Mouse (Mus musculus) myocyte (in vitro differentiated cells): ENCODE results near the gene Etv6. TPM values are rescaled to one million over a fixed set of nuclear protein-coding genes. Genes with fewer than 3 reads are reported as not detected.

Experiments
- H3K27me3 ChIP-seq: one replicate; pipeline ENCODE4 v1.6.1; 2011; ENCODE audit not compliant: control insufficient read depth, insufficient read depth, insufficient read length
- H3K36me3 ChIP-seq: one replicate; pipeline ENCODE4 v1.6.1; 2011; ENCODE audit not compliant: control insufficient read depth, insufficient read depth
- H3K4me2 ChIP-seq: one replicate; pipeline ENCODE4 v1.6.1; 2011; ENCODE audit warnings: low read depth, control low read depth
- H3K4me3 ChIP-seq: one replicate; pipeline ENCODE4 v1.5.1; 2011; ENCODE audit warnings: mild to moderate bottlenecking, control low read depth, moderate library complexity
- H3K79me2 ChIP-seq: one replicate; pipeline ENCODE4 v1.6.1; 2011; ENCODE audit not compliant: control insufficient read depth, insufficient read depth
- H3ac ChIP-seq: one replicate; pipeline ENCODE4 v1.6.1; 2011; ENCODE audit not compliant: control insufficient read depth, insufficient read length
- CEBPB ChIP-seq: IDR thresholded peaks from 2 replicates; pipeline ENCODE4 v1.6.1; 2011; ENCODE audit warnings: mild to moderate bottlenecking, moderate library complexity; ENCODE audit not compliant: poor library complexity, insufficient read depth, severe bottlenecking
- E2F4 ChIP-seq: IDR thresholded peaks from one replicate; pipeline ENCODE4 v1.6.1; 2011; ENCODE audit warnings: mild to moderate bottlenecking, control low read depth, moderate library complexity; ENCODE audit not compliant: insufficient read depth
- MAX ChIP-seq: IDR thresholded peaks from one replicate; pipeline ENCODE4 v1.6.1; 2011; ENCODE audit warnings: low read depth, mild to moderate bottlenecking, control low read depth
- MYOD1 ChIP-seq, 3 experiments: IDR thresholded peaks; one replicate each; pipeline ENCODE4 v1.6.1; 2011; ENCODE audit warnings: control low read depth in 2 of 3, low read depth in 2 of 3, mild to moderate bottlenecking in 2 of 3, moderate library complexity in 1 of 3; ENCODE audit not compliant: insufficient read length in 2 of 3, control insufficient read depth in 1 of 3
- MYOG ChIP-seq, 3 experiments: IDR thresholded peaks; one replicate each; pipeline ENCODE4 v1.6.1; 2011; ENCODE audit warnings: control low read depth in 2 of 3, low read depth in 2 of 3, mild to moderate bottlenecking in 2 of 3; ENCODE audit not compliant: insufficient read length in 2 of 3, control insufficient read depth in 1 of 3, insufficient read depth in 1 of 3
- POLR2A ChIP-seq: IDR thresholded peaks from one replicate; pipeline ENCODE4 v1.6.1; 2011; ENCODE audit warnings: low read depth, mild to moderate bottlenecking, control low read depth, moderate library complexity; ENCODE audit not compliant: insufficient read length
- POLR2AphosphoS2 ChIP-seq: IDR thresholded peaks from one replicate; pipeline ENCODE4 v1.6.1; 2011; ENCODE audit warnings: low read depth, control low read depth; ENCODE audit not compliant: insufficient read length
- REST ChIP-seq: IDR thresholded peaks from one replicate; pipeline ENCODE4 v1.6.1; 2011; ENCODE audit warnings: mild to moderate bottlenecking, control low read depth, moderate library complexity; ENCODE audit not compliant: insufficient read depth, insufficient read length
- SRF ChIP-seq: IDR thresholded peaks from one replicate; pipeline ENCODE4 v1.6.1; 2011; ENCODE audit warnings: low read depth; ENCODE audit not compliant: control insufficient read depth, insufficient read length
- TCF12 ChIP-seq: IDR thresholded peaks from one replicate; pipeline ENCODE4 v1.6.1; 2011; ENCODE audit warnings: mild to moderate bottlenecking, control low read depth; ENCODE audit not compliant: poor library complexity, insufficient read depth, severe bottlenecking
- TCF3 ChIP-seq: IDR thresholded peaks from one replicate; pipeline ENCODE4 v1.6.1; 2011; ENCODE audit warnings: low read depth, control low read depth; ENCODE audit not compliant: insufficient read length
- USF1 ChIP-seq: IDR thresholded peaks from one replicate; pipeline ENCODE4 v1.6.1; 2011; ENCODE audit warnings: low read depth, mild to moderate bottlenecking, control low read depth, moderate library complexity
- polyA plus RNA-seq: library from polyadenylated mRNA; unstranded; fragments of >200 nt; fragmentation: generic; extraction: Trizol; gene quantifications from one replicate; pipeline ENCODE4 v1.2.1, GENCODE M21; 2012; ENCODE audit warnings: missing spikeins

Etv6 gene
- polyA plus RNA-seq, 1 experiment, result 6.8 TPM

- H3K79me2 ChIP-seq, result peaks cover 7% of the 10 kb centered on the region
- H3K4me3 ChIP-seq, result no peak overlapping the region
- H3K4me2 ChIP-seq, result no peak overlapping the region
- H3ac ChIP-seq, result no peak overlapping the region
- no peaks in the 10 kb centered on the region for H3K36me3 ChIP-seq
- TF ChIP-seq POLR2A (no peak), USF1 (no peak), SRF (no peak), E2F4 (no peak), TCF3 (no peak), CEBPB (no peak), MAX (no peak), POLR2AphosphoS2 (no peak), MYOD1 (IDR thresholded peaks at IDR 0.05; ENCODE audit: control insufficient read depth in 1 of 3, insufficient read length in 2 of 3, low read depth in 2 of 3) (no peak), REST (no peak), TCF12 (no peak), MYOG (IDR thresholded peaks at IDR 0.05; ENCODE audit: control insufficient read depth in 1 of 3, insufficient read depth in 1 of 3, insufficient read length in 2 of 3, low read depth in 2 of 3) (no peak)
- no peaks in the 10 kb centered on the region for H3K27me3 ChIP-seq
Measured at GRCm38 (mm10) chr6:134120227-134120626, 84.7 kb downstream of the Etv6 start.

DNA sequence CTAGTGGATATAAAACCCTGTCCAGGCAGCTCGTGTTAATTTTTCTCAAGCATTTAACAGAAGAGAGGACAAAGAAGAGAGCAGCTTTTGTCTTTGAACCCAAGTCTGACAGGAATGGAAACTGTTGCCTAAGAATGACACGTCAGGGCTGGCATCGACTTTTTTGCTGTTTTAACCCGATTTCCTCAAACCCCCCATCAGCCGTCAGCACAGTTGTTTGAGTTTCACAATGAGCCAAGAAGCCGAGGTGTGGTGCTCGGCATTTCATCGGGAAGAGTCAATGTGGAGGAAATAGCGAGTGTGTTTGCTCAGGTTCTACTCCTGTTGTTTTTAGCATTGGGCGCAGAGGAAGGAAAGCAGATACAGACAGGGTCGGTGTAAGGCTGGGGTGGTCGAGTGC, 85.2 kb downstream of the Etv6 start:
- no peak overlapping the region for H3ac ChIP-seq
- no peak overlapping the region for H3K4me2 ChIP-seq
- H3K4me3 ChIP-seq, result no peak overlapping the region
- no peaks in the 10 kb centered on the region for H3K27me3 ChIP-seq
- TF ChIP-seq MYOD1 (IDR thresholded peaks at IDR 0.05; ENCODE audit: control insufficient read depth in 1 of 3, insufficient read length in 2 of 3, low read depth in 2 of 3) (no peak), TCF3 (no peak), CEBPB (no peak)
- peaks cover 7% of the 10 kb centered on the region for H3K79me2 ChIP-seq
- H3K36me3 ChIP-seq, result no peaks in the 10 kb centered on the region

DNA sequence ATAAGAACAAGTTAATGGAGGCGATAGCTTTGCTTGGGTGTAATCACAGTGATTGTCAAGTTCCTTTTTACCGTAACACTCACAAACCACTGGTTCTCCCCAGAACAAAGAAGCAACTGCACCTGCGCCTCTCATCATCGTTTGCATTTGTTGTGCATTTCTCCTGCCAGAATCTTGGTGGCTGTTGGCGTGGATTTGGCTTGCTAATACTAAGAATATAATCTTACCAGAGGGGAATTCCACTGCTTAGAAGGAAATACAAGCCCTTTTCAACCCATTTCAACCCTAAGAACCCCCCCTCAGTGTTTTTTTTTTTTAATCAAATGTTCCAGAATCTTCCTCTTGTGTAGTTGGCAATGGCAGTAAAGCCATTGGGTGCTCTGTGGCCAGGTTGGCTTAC, 87.4 kb downstream of the Etv6 start:
- Histone ChIP-seq H3ac (no peak overlapping the region), H3K27me3 (no peaks in the 10 kb centered on the region), H3K36me3 (no peaks in the 10 kb centered on the region), H3K4me3 (no peak overlapping the region), H3K79me2 (peaks cover 7% of the 10 kb centered on the region), H3K4me2 (no peak overlapping the region)
- TF ChIP-seq REST (no peak), MYOG (IDR thresholded peaks at IDR 0.05; ENCODE audit: control insufficient read depth in 1 of 3, insufficient read depth in 1 of 3, insufficient read length in 2 of 3, low read depth in 2 of 3) (no peak), SRF (no peak), CEBPB (no peak), USF1 (no peak), POLR2AphosphoS2 (no peak), POLR2A (no peak), TCF12 (no peak), TCF3 (no peak), MYOD1 (IDR thresholded peaks at IDR 0.05; ENCODE audit: control insufficient read depth in 1 of 3, insufficient read length in 2 of 3, low read depth in 2 of 3) (no peak), MAX (no peak), E2F4 (no peak)

DNA sequence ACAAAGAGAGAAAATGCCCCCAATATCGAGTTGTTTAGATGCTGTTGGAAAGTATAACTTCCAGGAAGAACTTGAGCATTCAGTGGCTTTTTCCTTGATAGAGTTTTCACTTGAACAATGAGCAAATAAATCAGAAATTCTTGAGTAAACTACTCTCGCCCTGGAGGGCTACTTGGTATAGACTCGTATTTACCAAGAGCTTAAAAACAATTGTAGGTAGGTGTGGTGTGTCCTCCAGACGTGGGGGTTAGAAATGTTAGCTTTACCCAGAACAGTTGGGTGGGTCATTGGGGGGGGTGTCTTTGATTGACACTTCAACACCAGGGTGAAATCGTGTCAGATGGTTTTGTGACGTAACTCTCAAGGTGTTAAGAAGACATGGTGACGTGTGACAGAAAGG, 88.0 kb downstream of the Etv6 start:
- no peak for TF ChIP-seq E2F4
- TF ChIP-seq POLR2A, result no peak
- TF ChIP-seq MYOD1 (IDR thresholded peaks at IDR 0.05; ENCODE audit: control insufficient read depth in 1 of 3, insufficient read length in 2 of 3, low read depth in 2 of 3), result no peak
- TF ChIP-seq MAX, result no peak
- TF ChIP-seq CEBPB, result no peak
- TF ChIP-seq TCF12, result no peak
- no peak for TF ChIP-seq TCF3
- no peaks in the 10 kb centered on the region for H3K27me3 ChIP-seq
- H3K4me2 ChIP-seq, result no peak overlapping the region

DNA sequence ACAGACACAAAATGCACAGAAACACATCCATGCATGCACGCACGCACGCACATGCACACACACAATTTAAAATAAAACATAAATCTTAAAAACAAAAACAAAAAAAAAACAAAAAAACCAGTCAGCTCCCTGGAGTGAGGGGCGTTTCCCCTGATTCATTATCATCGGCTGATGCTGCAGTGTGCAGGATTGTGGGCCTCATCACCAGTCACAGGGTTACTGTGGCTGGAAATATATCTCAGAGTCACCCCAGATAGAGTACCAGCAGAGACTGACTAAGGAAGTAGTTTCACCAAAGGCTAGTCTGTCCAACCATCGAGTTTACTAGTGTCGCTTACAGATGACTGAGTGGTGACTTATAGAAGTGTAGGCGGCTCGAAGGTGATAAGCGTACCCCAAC, 88.8 kb downstream of the Etv6 start:
- Histone ChIP-seq H3K27me3 (no peaks in the 10 kb centered on the region), H3K79me2 (peaks cover 7% of the 10 kb centered on the region), H3K36me3 (no peaks in the 10 kb centered on the region)

More for the DNA sequence above, 88.0 kb downstream of the Etv6 start:
- Histone ChIP-seq H3ac (no peak overlapping the region), H3K79me2 (peaks cover 7% of the 10 kb centered on the region), H3K36me3 (no peaks in the 10 kb centered on the region), H3K4me3 (no peak overlapping the region)

More for the DNA sequence above, 88.8 kb downstream of the Etv6 start:
- Histone ChIP-seq H3ac (no peak overlapping the region), H3K4me3 (no peak overlapping the region), H3K4me2 (no peak overlapping the region)
- no peak for TF ChIP-seq MAX
- TF ChIP-seq CEBPB, result no peak
- no peak for TF ChIP-seq REST
- TF ChIP-seq POLR2AphosphoS2, result no peak
- TF ChIP-seq TCF3, result no peak
- no peak for TF ChIP-seq TCF12
- TF ChIP-seq MYOD1 (IDR thresholded peaks at IDR 0.05; ENCODE audit: control insufficient read depth in 1 of 3, insufficient read length in 2 of 3, low read depth in 2 of 3), result no peak
- no peak for TF ChIP-seq E2F4
- no peak for TF ChIP-seq SRF
